Mouse (Mus musculus) hindbrain, embryonic 14.5 days (tissue): ENCODE measurements at regions not wholly inside any gene's neighbourhood (a gene's known extent, or its start where the extent isn't known, plus 50 kb on each side); places are given as distances from the start of the nearest gene placed in this dataset.

ENCODE experiments used
- ATAC-seq: fragments of 200-750 bp; cut with Nextera tagmentation; 2 replicates; pipeline ENCODE4 v1.8.0; 2017; ENCODE audit warnings: moderate number of reproducible peaks, mild to moderate bottlenecking, moderate TSS enrichment, moderate library complexity; ENCODE audit not compliant: low FRiP score
- DNase-seq: peaks from one replicate; pipeline ENCODE4 v3.0.0-alpha.2; 2015; ENCODE audit warnings: low spot score
- H3K27ac ChIP-seq: fragments of 300-500 bp; sonication (generic); 2 replicates; pipeline ENCODE4 v1.5.1; 2014; ENCODE audit warnings: mild to moderate bottlenecking, moderate library complexity
- H3K27me3 ChIP-seq: fragments of 300-500 bp; sonication (generic); 2 replicates; pipeline ENCODE4 v1.6.1; 2014; ENCODE audit warnings: mild to moderate bottlenecking, low read length, mixed read lengths; ENCODE audit not compliant: control insufficient read depth, insufficient read depth
- H3K36me3 ChIP-seq: fragments of 300-500 bp; sonication (generic); replicated peaks from 2 replicates; pipeline ENCODE4 v1.6.1; 2014; ENCODE audit not compliant: control insufficient read depth, insufficient read depth
- H3K4me1 ChIP-seq: fragments of 300-500 bp; sonication (generic); replicated peaks from 2 replicates; pipeline ENCODE4 v1.6.1; 2014; ENCODE audit warnings: antibody characterized with exemption, low read length, mixed read lengths; ENCODE audit not compliant: control insufficient read depth, insufficient read depth
- H3K4me2 ChIP-seq: fragments of 300-500 bp; sonication (generic); replicated peaks from 2 replicates; pipeline ENCODE4 v1.6.1; 2014; ENCODE audit warnings: mild to moderate bottlenecking, moderate library complexity
- H3K4me3 ChIP-seq: fragments of 300-500 bp; sonication (generic); replicated peaks from 2 replicates; pipeline ENCODE4 v1.5.1; 2014; ENCODE audit warnings: mild to moderate bottlenecking, low read length
- H3K9ac ChIP-seq: fragments of 300-500 bp; sonication (generic); 2 replicates; pipeline ENCODE4 v1.6.1; 2014
- H3K9me3 ChIP-seq: fragments of 300-500 bp; sonication (generic); 2 replicates; pipeline ENCODE4 v1.6.1; 2016; ENCODE audit warnings: low read length; ENCODE audit not compliant: control insufficient read depth
- WGBS: fragments of 180-500 bp; shearing (Covaris S2); extraction: QIAGEN DNeasy Blood & Tissue Kit; methylation state at CpG from one replicate; pipeline ENCODE4 v1.1.7; 2014; 5-methylcytosine and 5-hydroxymethylcytosine counted together

- Histone ChIP-seq H3K27me3 (no peaks in the 10 kb centered on the region), H3K36me3 (no peaks in the 10 kb centered on the region), H3K9me3 (no peaks in the 10 kb centered on the region), H3K4me2 (no peak overlapping the region), H3K4me3 (no peak overlapping the region), H3K27ac (no peak overlapping the region), H3K4me1 (no peaks in the 10 kb centered on the region; the same call in 1 of the 2 replicates), H3K9ac (no peak overlapping the region)
- ATAC-seq = 0 out of 2 replicates have a peak, but pooled peaks have one; percentile 35
- DNase-seq = no peak
- WGBS = 58% methylated on average over 15 of the region's 15 CpGs
These were observed 73.4 kb upstream of the Medag start for GRCm38 (mm10) chr5:149338016-149338696.

DNA sequence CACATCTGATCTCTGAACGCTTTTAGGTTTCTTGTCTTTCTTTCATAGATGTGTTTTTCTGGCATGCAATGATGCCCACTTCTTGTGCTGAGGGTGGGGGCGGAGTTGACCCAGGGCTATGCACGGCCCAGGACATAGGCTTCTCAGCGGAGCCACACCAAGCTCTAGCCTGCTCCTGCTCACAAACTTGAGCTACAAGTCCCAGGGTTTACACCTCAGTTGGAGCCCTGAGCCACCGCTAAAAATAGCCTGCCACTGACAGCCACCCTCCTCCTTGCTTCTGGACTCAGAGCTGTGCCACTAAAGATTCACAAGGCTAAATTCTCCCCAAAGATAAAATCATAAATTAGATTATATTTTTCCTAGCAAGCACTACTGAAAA is 72.9 kb upstream of the Medag start:
- no peak overlapping the region for H3K9ac ChIP-seq
- DNase-seq = no peak
- 66% methylated on average over 5 of the region's 5 CpGs for WGBS

DNA sequence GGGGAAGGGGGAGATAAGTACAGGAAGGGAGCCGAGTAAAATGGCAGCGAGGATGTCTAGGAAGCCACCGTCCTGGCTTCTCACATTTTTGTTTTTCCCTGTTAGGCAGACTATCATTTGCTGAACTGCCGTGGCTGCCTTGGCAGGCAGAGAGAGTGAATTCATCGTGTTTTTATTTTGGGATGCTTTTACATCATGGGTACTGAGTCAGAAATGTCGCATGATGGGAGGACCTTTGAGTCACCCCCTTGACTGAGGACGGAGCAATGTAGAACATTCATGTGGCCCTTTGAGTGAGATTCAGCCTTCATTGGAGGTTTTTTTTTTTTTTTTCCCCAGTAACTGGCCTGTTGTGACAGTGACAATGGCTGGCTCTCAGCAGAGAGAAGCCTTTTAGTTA is 71.2 kb upstream of the Medag start:
- WGBS = 72% methylated on average over 7 of the region's 7 CpGs
- Histone ChIP-seq H3K36me3 (no peaks in the 10 kb centered on the region), H3K27me3 (no peaks in the 10 kb centered on the region), H3K4me2 (no peak overlapping the region), H3K27ac (no peak overlapping the region), H3K9ac (no peak overlapping the region), H3K4me1 (no peaks in the 10 kb centered on the region; the same call in 1 of the 2 replicates), H3K4me3 (no peak overlapping the region), H3K9me3 (no peaks in the 10 kb centered on the region)
- ATAC-seq (no peak), DNase-seq (no peak)

More for the DNA sequence above, 72.9 kb upstream of the Medag start:
- Histone ChIP-seq H3K4me2 (no peak overlapping the region), H3K9me3 (no peaks in the 10 kb centered on the region), H3K4me3 (no peak overlapping the region), H3K27me3 (no peaks in the 10 kb centered on the region), H3K4me1 (no peaks in the 10 kb centered on the region; the same call in 1 of the 2 replicates), H3K36me3 (no peaks in the 10 kb centered on the region), H3K27ac (no peak overlapping the region)
- no peak for ATAC-seq

DNA sequence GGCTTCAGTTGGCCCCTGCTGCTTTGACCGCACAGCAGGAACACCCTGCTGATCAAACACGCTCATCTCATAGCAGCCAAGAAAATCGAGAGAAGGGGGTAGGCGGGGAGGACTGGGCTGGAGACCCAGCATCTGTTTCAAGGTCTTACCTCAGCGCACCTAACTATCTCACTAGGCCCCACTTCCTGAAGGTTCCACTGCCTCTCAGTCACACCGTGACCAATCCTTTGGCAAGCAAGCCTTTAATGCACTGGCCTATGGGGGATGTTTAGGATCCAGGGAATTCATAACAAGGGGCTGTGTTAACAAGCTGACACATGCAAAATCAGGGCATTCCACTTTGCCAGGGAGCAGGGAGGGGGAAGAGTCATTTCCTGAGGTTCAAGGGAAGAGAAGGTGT is 70.1 kb upstream of the Medag start:
- Histone ChIP-seq H3K9me3 (no peaks in the 10 kb centered on the region), H3K4me1 (no peaks in the 10 kb centered on the region; the same call in 1 of the 2 replicates), H3K27ac (no peak overlapping the region), H3K4me3 (no peak overlapping the region), H3K27me3 (no peaks in the 10 kb centered on the region), H3K36me3 (no peaks in the 10 kb centered on the region), H3K4me2 (no peak overlapping the region), H3K9ac (no peak overlapping the region)
- 49% methylated on average over 6 of the region's 6 CpGs for WGBS
- no peak for DNase-seq
- ATAC-seq = no peak

GRCm38 (mm10) chr5:149343610-149344527 is 67.7 kb upstream of the Medag start:
- Histone ChIP-seq H3K27ac (no peak overlapping the region), H3K4me3 (no peak overlapping the region), H3K9ac (no peak overlapping the region), H3K27me3 (no peaks in the 10 kb centered on the region), H3K9me3 (no peaks in the 10 kb centered on the region), H3K4me2 (no peak overlapping the region), H3K4me1 (no peaks in the 10 kb centered on the region; the same call in 1 of the 2 replicates), H3K36me3 (no peaks in the 10 kb centered on the region)
- ATAC-seq (no peak), DNase-seq (no peak)
- 87% methylated on average over 21 of the region's 21 CpGs for WGBS

DNA sequence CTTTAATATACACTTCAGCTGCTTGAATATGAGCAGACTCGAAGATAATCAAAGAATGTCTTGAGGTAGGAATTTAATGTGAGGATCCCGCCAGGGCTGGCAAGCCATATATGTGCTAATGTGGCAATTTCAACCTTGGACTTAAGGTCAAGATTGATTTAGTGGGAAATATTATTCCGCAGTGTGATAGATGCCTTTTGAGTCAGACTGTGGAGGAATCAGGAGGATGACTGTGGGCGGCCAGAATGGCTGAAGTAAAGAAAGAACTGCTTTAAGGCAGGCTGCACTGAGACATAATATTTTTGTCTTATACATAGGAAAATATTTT is 67.1 kb upstream of the Medag start:
- ATAC-seq = no peak
- Histone ChIP-seq H3K27ac (no peak overlapping the region), H3K4me2 (no peak overlapping the region), H3K27me3 (no peaks in the 10 kb centered on the region), H3K4me3 (no peak overlapping the region), H3K36me3 (no peaks in the 10 kb centered on the region), H3K4me1 (no peaks in the 10 kb centered on the region; the same call in 1 of the 2 replicates), H3K9ac (no peak overlapping the region), H3K9me3 (no peaks in the 10 kb centered on the region)
- no peak for DNase-seq
- 81% methylated on average over 4 of the region's 4 CpGs for WGBS

- H3K4me2 ChIP-seq = no peak overlapping the region
- DNase-seq (no peak), ATAC-seq (no peak)
- no peaks in the 10 kb centered on the region; the same call in 1 of the 2 replicates for H3K4me1 ChIP-seq
- no peaks in the 10 kb centered on the region for H3K36me3 ChIP-seq
- WGBS = 87% methylated on average over 6 of the region's 6 CpGs
- H3K4me3 ChIP-seq = no peak overlapping the region
- no peaks in the 10 kb centered on the region for H3K27me3 ChIP-seq
- no peak overlapping the region for H3K9ac ChIP-seq
- H3K9me3 ChIP-seq = no peaks in the 10 kb centered on the region
- no peak overlapping the region for H3K27ac ChIP-seq
These were observed 66.4 kb upstream of the Medag start for GRCm38 (mm10) chr5:149345161-149345560.

- no peaks in the 10 kb centered on the region for H3K36me3 ChIP-seq
- H3K9me3 ChIP-seq = no peaks in the 10 kb centered on the region
- no peaks in the 10 kb centered on the region for H3K27me3 ChIP-seq
- no peak overlapping the region for H3K9ac ChIP-seq
- H3K4me1 ChIP-seq = peaks cover 11% of the 10 kb centered on the region
- peak; percentile 54 for ATAC-seq
- WGBS = 43% methylated on average over 8 of the region's 8 CpGs
- H3K27ac ChIP-seq = no peak overlapping the region
- H3K4me2 ChIP-seq = no peak overlapping the region
- no peak overlapping the region for H3K4me3 ChIP-seq
- no peak for DNase-seq
These were observed 61.9 kb upstream of the Medag start for GRCm38 (mm10) chr5:149349685-149350084.

DNA sequence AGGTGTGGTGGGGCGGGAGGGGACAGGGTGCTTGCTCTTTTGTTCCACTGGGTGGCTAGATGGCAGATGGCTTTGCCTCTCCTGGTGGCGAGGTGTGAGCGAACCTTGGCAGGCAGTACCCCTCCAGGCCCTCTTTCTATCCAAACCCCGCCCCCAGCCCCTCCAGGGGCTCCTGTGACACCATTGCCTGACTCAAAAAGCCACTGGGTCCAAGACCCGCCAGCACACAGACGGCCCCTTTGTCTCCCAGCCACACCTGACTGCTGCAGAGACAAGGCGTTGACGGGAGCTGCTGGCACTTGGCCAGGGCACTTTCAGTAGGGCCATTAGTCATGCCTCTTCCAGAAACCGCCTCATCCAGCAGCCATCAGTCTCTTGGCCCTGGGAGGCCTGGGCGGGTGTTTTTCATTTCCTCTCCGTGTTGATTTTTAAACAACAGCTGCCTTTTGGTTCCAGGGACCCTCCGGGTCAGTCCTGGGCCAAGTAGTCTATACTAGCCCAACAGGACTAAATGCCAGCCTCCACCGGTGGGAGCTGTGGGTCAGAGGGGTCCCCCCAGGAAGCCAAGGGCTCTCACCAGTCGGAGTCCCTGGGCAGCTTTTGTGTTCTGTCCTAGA is 58.4 kb upstream of the Medag start:
- DNase-seq (peak; percentile 77), ATAC-seq (peak; percentile 77)
- H3K27me3 ChIP-seq = no peaks in the 10 kb centered on the region
- no peaks in the 10 kb centered on the region for H3K9me3 ChIP-seq
- WGBS = 10% methylated on average over 14 of the region's 14 CpGs
- H3K4me2 ChIP-seq = 0 out of 2 replicates have a peak overlapping the region, but pooled peaks have one; percentile 5
- peaks cover 11% of the 10 kb centered on the region for H3K4me1 ChIP-seq
- H3K4me3 ChIP-seq = no peak overlapping the region
- H3K36me3 ChIP-seq = no peaks in the 10 kb centered on the region
- H3K27ac ChIP-seq = peak overlapping the region; percentile 69
- H3K9ac ChIP-seq = no peak overlapping the region
